Mouse (Mus musculus): ENCODE measurements around the gene Galnt11. TPM values are rescaled to one million over a fixed set of nuclear protein-coding genes. Genes with fewer than 3 reads are reported as not detected.
"Not testable (repeated sequence)": the region's sequence is repeated elsewhere in the genome, so short reads cannot be mapped to it uniquely, and the experiment has no call there.

Galnt11 gene
- total RNA-seq (2017), result 25.2 to 51.5 TPM (median 33.3 TPM) in 3 replicates

- ATAC-seq (replicated peaks; ENCODE audit: insufficient number of reproducible peaks, low FRiP score, low TSS enrichment, poor library complexity, severe bottlenecking), result no peak
These were observed at the start of gene Galnt11 for GRCm38 (mm10) chr5:25221604-25222003. TSS of gene Galnt11 (plus strand) at chr5:25221904.

DNA sequence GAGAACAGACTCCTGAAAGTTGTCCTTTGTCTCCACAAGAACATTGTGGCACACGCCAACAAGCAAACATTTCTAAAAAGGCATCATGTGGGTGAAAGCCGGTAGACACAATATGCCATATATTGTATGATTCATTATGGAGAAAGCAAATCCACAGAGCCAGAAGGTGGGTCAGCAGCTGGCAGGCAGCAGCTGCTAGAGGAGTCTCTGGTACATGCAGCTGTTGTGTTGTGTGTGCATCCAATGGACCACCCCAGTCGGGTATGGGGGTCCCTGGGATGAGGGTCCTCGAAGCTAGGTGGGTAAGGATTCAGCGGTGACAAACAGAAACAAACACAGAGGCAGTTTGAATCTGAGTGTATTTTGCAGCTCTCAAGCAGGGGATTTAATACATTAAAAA is 43.8 kb upstream of the Galnt11 start:
- ATAC-seq (replicated peaks; ENCODE audit: insufficient number of reproducible peaks, low FRiP score, low TSS enrichment, poor library complexity, severe bottlenecking), result not testable (repeated sequence)

- ATAC-seq (replicated peaks; ENCODE audit: insufficient number of reproducible peaks, low FRiP score, low TSS enrichment, poor library complexity, severe bottlenecking), result not testable (repeated sequence)
These were observed 43.2 kb upstream of the Galnt11 start for GRCm38 (mm10) chr5:25178543-25178942.

DNA sequence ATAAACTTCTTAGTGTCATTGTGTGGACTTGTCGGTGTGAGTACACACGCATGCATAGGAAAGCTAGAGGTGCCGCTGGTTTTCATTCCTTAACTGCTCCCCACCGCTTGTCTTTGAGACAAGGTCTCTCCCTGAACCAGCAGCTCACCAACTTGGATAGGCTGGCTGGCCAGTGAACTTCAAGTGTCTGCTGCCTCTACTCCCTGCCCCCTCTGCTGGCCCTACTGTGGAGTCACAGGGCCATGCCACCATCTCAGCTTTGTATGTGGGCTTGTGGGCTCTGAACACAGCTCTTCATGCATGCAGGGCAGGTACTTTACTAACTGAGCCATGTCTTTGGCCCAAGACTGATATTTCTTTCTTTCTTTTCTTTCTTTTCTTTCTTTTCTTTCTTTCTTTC is 42.4 kb upstream of the Galnt11 start:
- no peak for ATAC-seq (replicated peaks; ENCODE audit: insufficient number of reproducible peaks, low FRiP score, low TSS enrichment, poor library complexity, severe bottlenecking)

DNA sequence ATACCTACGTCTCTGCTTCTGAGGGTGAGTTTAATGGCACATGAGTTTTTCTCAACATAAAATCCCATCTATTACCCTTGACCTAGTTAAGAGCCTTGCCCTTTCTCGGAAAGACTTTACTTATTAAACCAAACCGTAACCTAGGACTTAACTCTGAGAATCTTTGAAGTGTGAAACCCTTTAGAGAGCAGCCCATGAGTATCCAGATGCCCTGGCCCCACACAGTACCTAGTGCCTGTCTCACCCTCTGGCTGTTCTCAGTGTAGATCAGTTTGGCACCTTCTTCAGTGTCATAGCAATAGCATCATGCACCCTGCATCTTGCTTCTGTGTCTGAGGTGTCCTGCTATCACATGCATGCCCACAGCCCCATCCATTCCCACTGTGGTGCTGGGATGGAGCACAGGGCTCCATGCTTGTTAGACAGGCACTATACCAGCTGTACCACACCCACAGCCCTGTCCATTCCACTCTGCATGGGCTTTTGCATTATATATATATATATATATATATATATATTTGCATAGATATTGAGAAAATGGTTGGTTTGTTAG is 41.7 kb upstream of the Galnt11 start:
- no peak for ATAC-seq (replicated peaks; ENCODE audit: insufficient number of reproducible peaks, low FRiP score, low TSS enrichment, poor library complexity, severe bottlenecking)

DNA sequence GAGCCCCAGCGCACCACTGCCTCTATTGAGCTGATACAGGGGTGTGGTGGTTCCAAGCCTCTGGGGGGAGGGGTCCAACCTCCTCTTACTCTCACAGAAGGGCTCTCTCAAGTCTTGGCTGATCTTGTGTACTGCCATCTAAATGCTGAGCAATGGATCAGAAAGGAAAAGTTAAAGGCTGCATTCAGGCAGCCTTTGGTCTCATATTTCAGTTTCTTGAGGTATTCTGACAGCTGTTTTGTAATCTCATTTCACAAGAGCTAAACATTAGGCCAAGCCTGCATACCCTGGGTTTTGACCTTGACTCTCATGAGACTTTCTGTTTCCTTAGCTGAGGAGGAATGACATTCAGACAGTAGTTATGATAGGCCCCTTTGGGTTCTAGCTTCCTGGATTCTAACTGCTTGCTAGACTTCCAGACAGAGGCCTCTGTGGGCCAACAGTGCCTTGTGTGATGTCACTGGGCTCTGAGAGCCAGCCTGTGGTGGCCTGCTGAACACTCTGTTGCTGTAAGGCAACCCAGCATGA is 40.6 kb upstream of the Galnt11 start, which contains the start of gene Galntl5:
Galntl5 (plus strand) TSS at position 457 of the 528 bp plus-strand sequence.
- no peak for ATAC-seq (replicated peaks; ENCODE audit: insufficient number of reproducible peaks, low FRiP score, low TSS enrichment, poor library complexity, severe bottlenecking)

DNA sequence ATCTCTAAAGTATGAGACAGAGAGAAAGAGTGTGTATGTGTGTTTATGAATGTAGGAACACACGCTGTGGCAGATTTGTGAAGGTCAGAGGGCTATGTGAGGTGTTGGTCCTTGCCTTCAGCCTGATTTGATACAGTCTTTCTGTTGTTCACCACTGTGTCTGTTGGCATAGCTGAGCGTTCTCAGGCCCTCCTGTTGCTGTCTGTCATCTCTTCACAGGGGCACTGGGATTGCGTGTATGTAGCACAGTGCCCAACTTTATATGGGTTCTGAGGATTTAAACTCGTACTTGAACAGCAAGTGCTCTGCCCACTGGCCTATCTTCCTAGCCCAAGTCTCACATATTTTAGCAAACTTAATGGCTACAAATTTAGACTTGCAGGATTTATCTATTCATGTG is 38.1 kb upstream of the Galnt11 start:
- no peak for ATAC-seq (replicated peaks; ENCODE audit: insufficient number of reproducible peaks, low FRiP score, low TSS enrichment, poor library complexity, severe bottlenecking)

GRCm38 (mm10) chr5:25184594-25184993 is 37.1 kb upstream of the Galnt11 start:
- ATAC-seq (replicated peaks; ENCODE audit: insufficient number of reproducible peaks, low FRiP score, low TSS enrichment, poor library complexity, severe bottlenecking), result no peak

DNA sequence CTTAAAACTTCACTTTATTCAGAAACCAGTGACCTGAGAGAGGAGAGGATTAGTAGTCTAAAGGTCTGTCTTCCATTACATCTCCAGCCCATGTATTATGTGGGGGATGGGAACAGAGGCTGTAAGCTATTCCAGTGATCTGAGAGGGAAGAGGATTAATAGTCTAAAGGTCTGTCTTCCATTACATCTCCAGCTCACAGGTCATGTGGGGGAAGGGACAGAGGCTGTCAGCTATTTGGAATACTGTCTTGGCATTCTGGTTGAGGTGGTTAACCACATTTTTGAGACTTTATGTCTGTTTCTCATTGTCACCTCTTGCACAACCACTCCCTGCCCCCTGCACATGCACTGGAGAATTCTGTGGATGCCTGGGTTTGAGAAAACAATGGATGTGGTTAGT is 34.0 kb upstream of the Galnt11 start:
- no peak for ATAC-seq (replicated peaks; ENCODE audit: insufficient number of reproducible peaks, low FRiP score, low TSS enrichment, poor library complexity, severe bottlenecking)

- ATAC-seq (replicated peaks; ENCODE audit: insufficient number of reproducible peaks, low FRiP score, low TSS enrichment, poor library complexity, severe bottlenecking), result no peak
These were observed 32.9 kb upstream of the Galnt11 start for GRCm38 (mm10) chr5:25188802-25189201.

GRCm38 (mm10) chr5:25190521-25190920 is 31.2 kb upstream of the Galnt11 start:
- no peak for ATAC-seq (replicated peaks; ENCODE audit: insufficient number of reproducible peaks, low FRiP score, low TSS enrichment, poor library complexity, severe bottlenecking)

DNA sequence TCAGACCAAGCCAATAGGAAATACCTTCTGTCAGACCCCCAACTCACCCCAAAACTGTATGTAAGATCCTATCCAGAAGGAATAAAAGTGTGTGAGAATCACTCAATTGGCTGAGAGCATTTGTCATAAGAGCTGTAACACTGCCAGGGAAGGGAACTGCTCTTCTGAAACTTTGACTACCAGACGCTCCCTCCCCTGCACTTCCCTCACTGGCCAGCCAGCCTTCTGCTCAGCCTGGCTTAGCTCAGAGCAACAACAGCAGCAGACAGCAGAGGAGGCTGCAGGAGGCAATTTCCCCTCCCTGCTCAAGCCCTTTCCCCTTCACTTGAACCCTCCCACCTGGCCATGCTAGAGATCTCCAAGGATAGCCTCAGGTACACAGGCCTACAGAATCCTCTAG is 9.8 kb upstream of the Galnt11 start:
- ATAC-seq (replicated peaks; ENCODE audit: insufficient number of reproducible peaks, low FRiP score, low TSS enrichment, poor library complexity, severe bottlenecking), result no peak

- not testable (repeated sequence) for ATAC-seq (replicated peaks; ENCODE audit: insufficient number of reproducible peaks, low FRiP score, low TSS enrichment, poor library complexity, severe bottlenecking)
These were observed 8.5 kb upstream of the Galnt11 start for GRCm38 (mm10) chr5:25213216-25213615.

- no peak for ATAC-seq (replicated peaks; ENCODE audit: insufficient number of reproducible peaks, low FRiP score, low TSS enrichment, poor library complexity, severe bottlenecking)
These were observed 6.7 kb upstream of the Galnt11 start for GRCm38 (mm10) chr5:25215006-25215405.

- peak; percentile 84 for ATAC-seq (replicated peaks; ENCODE audit: insufficient number of reproducible peaks, low FRiP score, low TSS enrichment, poor library complexity, severe bottlenecking)
These were observed 1.3 kb downstream of the Galnt11 start, which contains the start of gene E130116L18Rik for GRCm38 (mm10) chr5:25222752-25223702. TSS of gene E130116L18Rik (minus strand) at chr5:25223153.

DNA sequence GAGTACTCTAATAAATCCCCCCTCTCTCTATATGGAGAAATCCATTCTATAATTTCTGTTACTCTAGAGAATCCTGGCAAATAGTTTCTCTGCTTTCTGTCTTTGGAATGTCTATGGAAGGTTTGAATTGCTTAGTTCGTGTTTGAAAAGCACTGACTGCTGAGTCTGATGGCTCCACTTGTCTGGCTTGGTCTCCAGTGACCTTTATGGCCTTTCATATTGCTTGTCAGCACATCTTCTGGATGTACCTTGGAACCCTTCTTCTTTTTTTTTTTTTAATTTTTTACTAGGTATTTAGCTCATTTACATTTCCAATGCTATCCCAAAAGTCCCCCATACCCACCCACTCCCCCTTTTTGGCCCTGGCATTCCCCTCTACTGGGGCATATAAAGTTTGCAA is 2.7 kb downstream of the Galnt11 start:
- ATAC-seq (replicated peaks; ENCODE audit: insufficient number of reproducible peaks, low FRiP score, low TSS enrichment, poor library complexity, severe bottlenecking), result not testable (repeated sequence)

DNA sequence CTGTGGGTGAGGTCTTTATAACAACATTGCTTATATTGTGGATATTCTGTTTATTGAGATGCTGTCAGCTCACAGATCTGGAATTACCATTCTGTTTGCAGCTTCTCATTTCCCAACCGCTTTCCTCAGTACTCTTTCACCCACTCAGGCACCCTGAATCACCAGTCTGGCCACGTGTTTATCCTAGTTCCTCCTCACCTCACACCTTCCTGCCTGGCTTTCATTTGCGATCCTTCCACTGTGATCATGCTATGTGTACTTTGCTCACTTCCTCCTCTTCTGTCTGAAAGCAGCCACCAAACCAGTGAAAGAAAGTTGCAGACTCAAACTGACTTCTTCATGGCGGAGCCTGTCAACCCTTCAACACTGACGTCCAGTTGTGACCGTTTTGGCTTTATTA is 21.4 kb downstream of the Galnt11 start:
- no peak for ATAC-seq (replicated peaks; ENCODE audit: insufficient number of reproducible peaks, low FRiP score, low TSS enrichment, poor library complexity, severe bottlenecking)

- ATAC-seq (replicated peaks; ENCODE audit: insufficient number of reproducible peaks, low FRiP score, low TSS enrichment, poor library complexity, severe bottlenecking), result no peak
These were observed 24.2 kb downstream of the Galnt11 start for GRCm38 (mm10) chr5:25245806-25246472.

DNA sequence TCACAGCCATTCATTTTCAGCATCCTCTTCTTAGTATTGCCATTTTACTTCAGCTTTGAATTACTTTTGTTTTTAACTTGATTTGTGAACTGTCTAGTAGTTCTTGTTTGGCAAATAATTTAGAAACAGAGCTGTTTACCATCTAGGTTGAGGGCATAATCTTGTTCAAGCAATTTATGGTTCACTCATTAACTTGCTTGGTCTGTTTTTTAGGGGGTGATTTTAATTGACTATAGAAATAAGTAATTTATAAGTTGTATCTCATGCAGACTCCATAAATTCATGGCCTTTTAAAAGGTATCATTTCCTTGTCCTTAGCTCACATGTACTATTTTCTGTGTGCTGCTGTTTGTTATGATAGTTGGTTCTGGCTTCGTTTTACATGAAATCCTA is 24.8 kb downstream of the Galnt11 start:
- ATAC-seq (replicated peaks; ENCODE audit: insufficient number of reproducible peaks, low FRiP score, low TSS enrichment, poor library complexity, severe bottlenecking), result no peak
